Mouse (Mus musculus) hindbrain, embryonic 11.5 days (tissue): ENCODE data around the gene Cntrl. TPM values are rescaled to one million over a fixed set of nuclear protein-coding genes. Genes with fewer than 3 reads are reported as not detected.

Experiments
- ATAC-seq: fragments of 200-750 bp; cut with Nextera tagmentation; 2 replicates; pipeline ENCODE4 v1.8.0; 2017; ENCODE audit warnings: mild to moderate bottlenecking, moderate TSS enrichment, moderate library complexity; ENCODE audit not compliant: low FRiP score
- DNase-seq: peaks from one replicate; pipeline ENCODE4 v3.0.0-alpha.2; 2015; ENCODE audit warnings: low spot score
- H3K27ac ChIP-seq: fragments of 300-500 bp; sonication (generic); 2 replicates; pipeline ENCODE4 v1.5.1; 2014; ENCODE audit warnings: mild to moderate bottlenecking, low read depth, low read length
- H3K27me3 ChIP-seq: fragments of 300-500 bp; sonication (generic); 2 replicates; pipeline ENCODE4 v1.6.1; 2014; ENCODE audit warnings: mild to moderate bottlenecking, low read length, moderate library complexity, mixed read lengths; ENCODE audit not compliant: control insufficient read depth, insufficient read depth
- H3K36me3 ChIP-seq: fragments of 300-500 bp; sonication (generic); 2 replicates; pipeline ENCODE4 v1.6.1; 2014; ENCODE audit warnings: mild to moderate bottlenecking, low read length, moderate library complexity, mixed read lengths; ENCODE audit not compliant: control insufficient read depth, insufficient read depth
- H3K4me1 ChIP-seq: fragments of 300-500 bp; sonication (generic); replicated peaks from 2 replicates; pipeline ENCODE4 v1.6.1; 2014; ENCODE audit warnings: low read length, mixed read lengths; ENCODE audit not compliant: control insufficient read depth, insufficient read depth
- H3K4me2 ChIP-seq: fragments of 300-500 bp; sonication (generic); replicated peaks from 2 replicates; pipeline ENCODE4 v1.6.1; 2014; ENCODE audit warnings: mild to moderate bottlenecking, low read depth, low read length
- H3K4me3 ChIP-seq: fragments of 300-500 bp; sonication (generic); 2 replicates; pipeline ENCODE4 v1.5.1; 2014; ENCODE audit warnings: low read depth, low read length
- H3K9ac ChIP-seq: fragments of 300-500 bp; sonication (generic); 2 replicates; pipeline ENCODE4 v1.6.1; 2014; ENCODE audit warnings: low read depth, low read length
- H3K9me3 ChIP-seq: fragments of 300-500 bp; sonication (generic); 2 replicates; pipeline ENCODE4 v1.6.1; 2016; ENCODE audit warnings: low read length; ENCODE audit not compliant: control insufficient read depth
- WGBS: fragments of 180-500 bp; shearing (Covaris S2); extraction: QIAGEN DNeasy Blood & Tissue Kit; methylation state at CpG from one replicate; pipeline ENCODE4 v1.1.7; 2014; 5-methylcytosine and 5-hydroxymethylcytosine counted together
- polyA plus RNA-seq: library from polyadenylated mRNA; unstranded; fragments of >200 nt; fragmentation: Nextera tagmentation; extraction: Ambion mirVana; gene quantifications from 2 replicates; pipeline ENCODE4 v1.2.1, GENCODE M21; 2014

The Cntrl gene
- polyA plus RNA-seq, 1 experiment from 2014 or later = 38.6 TPM

DNA sequence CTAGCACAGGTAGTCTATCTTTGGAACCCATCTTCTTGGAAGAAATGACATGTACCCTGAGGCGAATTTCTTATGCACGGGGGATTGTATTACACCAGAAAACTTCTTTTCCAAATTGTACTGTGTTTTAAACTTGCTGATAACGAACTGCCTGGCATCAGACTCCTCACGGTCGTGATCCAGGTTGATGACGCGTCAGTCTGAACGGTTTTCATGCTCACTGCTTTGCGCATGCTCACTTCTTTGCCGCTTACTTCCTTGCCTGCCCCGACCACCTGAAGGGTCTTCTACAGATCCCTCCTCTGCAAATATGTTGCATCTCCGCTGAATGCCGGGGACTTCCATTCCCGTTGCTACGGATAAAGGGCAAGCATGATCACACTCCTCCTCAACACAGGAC lies 115.0 kb downstream of the Cntrl start:
- DNase-seq (no peak), ATAC-seq (no peak)
- Histone ChIP-seq H3K36me3 (no peaks in the 10 kb centered on the region), H3K4me2 (no peak overlapping the region), H3K4me3 (no peak overlapping the region), H3K27me3 (no peaks in the 10 kb centered on the region), H3K9ac (no peak overlapping the region), H3K27ac (no peak overlapping the region), H3K4me1 (no peaks in the 10 kb centered on the region), H3K9me3 (no peaks in the 10 kb centered on the region)
- 94% methylated on average over 15 of the region's 15 CpGs for WGBS

GRCm38 (mm10) chr2:35228145-35228544 lies 118.9 kb downstream of the Cntrl start:
- DNase-seq (no peak), ATAC-seq (no peak)
- no peaks in the 10 kb centered on the region for H3K9me3 ChIP-seq
- H3K9ac ChIP-seq = no peak overlapping the region
- H3K4me3 ChIP-seq = no peak overlapping the region
- H3K36me3 ChIP-seq = no peaks in the 10 kb centered on the region
- H3K4me1 ChIP-seq = no peaks in the 10 kb centered on the region
- no peak overlapping the region for H3K27ac ChIP-seq
- WGBS = 55% methylated on average over 4 of the region's 4 CpGs
- no peak overlapping the region for H3K4me2 ChIP-seq
- no peaks in the 10 kb centered on the region for H3K27me3 ChIP-seq

Other genes with a start within 250 kb of the Cntrl start
- gene Cutal, start 235.1 kb upstream of the Cntrl start, polyA plus RNA-seq = not detected in 2 replicates
- gene Psmd5, start 234.5 kb upstream of the Cntrl start, polyA plus RNA-seq = 118 TPM in 2 replicates
- gene Phf19, start 195.5 kb upstream of the Cntrl start, polyA plus RNA-seq = 1.7 and 2.3 TPM in 2 replicates
- 0.28 and 0.40 TPM in 2 replicates for gene Traf1, start 147.7 kb upstream of the Cntrl start, polyA plus RNA-seq
- gene Hc, start 48.1 kb upstream of the Cntrl start, polyA plus RNA-seq = 0.18 and 0.60 TPM in 2 replicates
- not detected in 2 replicates for gene AI182371, start 7.9 kb upstream of the Cntrl start, polyA plus RNA-seq
- gene Rab14, start 91.6 kb downstream of the Cntrl start, polyA plus RNA-seq = 297 and 327 TPM in 2 replicates
- 39.9 and 40.2 TPM in 2 replicates for gene Gsn, start 146.9 kb downstream of the Cntrl start, polyA plus RNA-seq
- 12.6 and 14.5 TPM in 2 replicates for gene Stom, start 227.5 kb downstream of the Cntrl start, polyA plus RNA-seq